ENCODE assay signal across 7 mouse cellular contexts in genomic region chr5:64343972-64344700, GRCm38 (mm10).
DNase-seq lines count a peak whose midpoint lies in the region; ATAC-seq lines count a peak whose summit lies in the region.

No protein-coding gene starts in this region.

- H3K27ac ChIP-seq in heart, embryonic 12.5 days (ENCODE audit: poor library complexity, severe bottlenecking) = peak overlapping the region; percentile 65

- 26% methylated on average over 5 of the region's 5 CpGs for WGBS in heart, embryonic 12.5 days

- H3K36me3 ChIP-seq in heart, embryonic 12.5 days = peaks cover 44% of the 10 kb centered on the region

- no peaks in the 10 kb centered on the region for H3K27me3 ChIP-seq in heart, embryonic 12.5 days (replicated peaks)

- H3K4me3 ChIP-seq in heart, embryonic 12.5 days = no peak overlapping the region

- H3K9me3 ChIP-seq in heart, embryonic 12.5 days (replicated peaks) = no peaks in the 10 kb centered on the region

- H3K4me1 ChIP-seq in heart, embryonic 12.5 days (replicated peaks) = peaks cover 35% of the 10 kb centered on the region

- no peak overlapping the region for H3K4me2 ChIP-seq in heart, embryonic 12.5 days

- no peak overlapping the region for H3K9ac ChIP-seq in heart, embryonic 12.5 days

- ATAC-seq in heart, embryonic 12.5 days (ENCODE audit: insufficient number of reproducible peaks, low FRiP score) = peak; percentile 58; the same call in 1 of the 2 replicates
- ATAC-seq in megakaryocyte, adult 5-6 weeks (ENCODE audit: poor library complexity, severe bottlenecking) = peak; percentile 92

- DNase-seq in ES-CJ7 (ENCODE audit: low read depth, low spot score) = peak; percentile 39
- DNase-seq in R1 (ENCODE audit: low read depth, low spot score) = peak; percentile 52
- peak; percentile 57 to 80 for DNase-seq in kidney, postnatal 25 days
- DNase-seq in right cerebral cortex, adult 2 months (ENCODE audit: low spot score in 2 of 2) = no peak
- DNase-seq in thymus, postnatal 25 days = no peak

Comparison
In these comparisons a context has a peak if more than half of its experiments do, and no peak if none do; other contexts are left out.
1. DNase-seq: peak in ES-CJ7 (single experiment), R1 (single experiment) and kidney, postnatal 25 days (2 of 2); none in right cerebral cortex, adult 2 months (0 of 2) and thymus, postnatal 25 days (single experiment).